Mouse (Mus musculus): Measurements from ENCODE around the gene Lpar1. TPM values are rescaled to one million over a fixed set of nuclear protein-coding genes. Genes with fewer than 3 reads are reported as not detected.
"Not testable (repeated sequence)": the region's sequence is repeated elsewhere in the genome, so short reads cannot be mapped to it uniquely, and the experiment has no call there.

The Lpar1 gene
- total and polyA plus RNA-seq, 3 experiments: not detected

DNA sequence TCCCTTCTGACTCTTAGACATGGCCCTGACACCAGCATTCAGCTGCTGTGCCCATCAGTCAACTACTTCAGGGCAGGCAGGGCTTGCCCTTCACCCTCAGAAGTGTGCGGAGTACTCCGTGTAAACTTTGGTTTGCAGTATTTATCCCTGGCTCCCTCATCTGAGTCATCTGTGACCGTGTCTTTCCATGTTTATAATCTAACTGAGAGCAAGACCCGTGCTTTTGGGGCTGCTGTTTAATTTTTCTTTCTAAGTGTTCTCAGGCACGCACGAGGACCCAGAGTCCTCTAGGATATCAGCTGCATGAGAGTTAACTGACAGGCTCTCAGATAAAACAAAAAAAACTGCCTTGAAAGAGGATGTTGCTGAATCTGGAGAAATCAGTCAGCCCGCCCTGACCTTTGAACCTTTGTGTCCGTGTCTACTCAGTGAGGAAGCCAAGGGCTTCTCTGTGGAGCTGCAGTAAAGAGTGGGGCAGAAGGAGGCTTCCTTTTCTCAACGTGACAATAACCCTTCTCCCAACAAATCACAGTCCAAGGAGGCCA lies 7.7 kb downstream of the Lpar1 start:
- H3K4me1 ChIP-seq (ENCODE audit: control insufficient read depth in 1 of 2, insufficient read depth in 2 of 2, low read length in 2 of 2): no peaks in the 10 kb centered on the region
- no peaks in the 10 kb centered on the region for H3K36me3 ChIP-seq (ENCODE audit: control insufficient read depth in 1 of 2, insufficient read depth in 2 of 2, low read length in 2 of 2)
- no peaks in the 10 kb centered on the region for H3K27me3 ChIP-seq (ENCODE audit: control insufficient read depth in 1 of 2, insufficient read depth in 2 of 2, low read length in 2 of 2)
- H3K4me3 ChIP-seq (ENCODE audit: control insufficient read depth in 1 of 2, insufficient read depth in 1 of 2, low read depth in 2 of 2, low read length in 2 of 2): no peak overlapping the region
- H3K9ac ChIP-seq (ENCODE audit: control insufficient read depth, low read depth, low read length, poor library complexity, severe bottlenecking): no peak overlapping the region
- H3K79me2 ChIP-seq (ENCODE audit: control insufficient read depth, insufficient read depth, low read length, poor library complexity): no peaks in the 10 kb centered on the region
- TF ChIP-seq ETS1 (IDR thresholded peaks at IDR 0.05; ENCODE audit: low read depth, low read length) (no peak), EP300 (IDR thresholded peaks at IDR 0.05; ENCODE audit: low read depth in 1 of 2, low read length in 2 of 2) (no peak), MYC (IDR thresholded peaks at IDR 0.05; ENCODE audit: low read depth, low read length) (no peak)
- no peaks in the 10 kb centered on the region for H3K9me3 ChIP-seq (replicated peaks; ENCODE audit: insufficient read depth, low read length)
- no peak overlapping the region for H3K27ac ChIP-seq (ENCODE audit: control insufficient read depth, low read depth, low read length)
- DNase-seq (ENCODE audit: low read depth, low spot score): no peak

DNA sequence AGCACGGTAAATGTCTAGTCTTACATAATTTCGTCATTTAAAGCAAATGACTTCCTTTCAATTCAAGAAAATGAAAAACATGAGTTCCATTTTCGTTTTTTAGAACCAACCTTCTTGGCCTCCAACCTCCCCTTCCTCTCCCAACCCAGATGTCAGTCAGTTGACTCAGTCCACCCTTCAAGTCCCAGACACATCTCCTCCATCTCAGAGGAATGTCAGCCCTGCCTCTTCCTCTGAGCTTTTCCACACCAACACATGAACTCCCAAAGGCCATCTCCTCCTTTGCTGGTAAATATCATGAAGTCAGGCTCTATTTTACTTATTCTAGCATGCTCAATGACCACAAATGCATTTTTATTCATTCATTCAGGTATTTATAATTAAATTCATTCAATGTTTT lies 10.5 kb downstream of the Lpar1 start:
- Histone ChIP-seq H3K27me3 (ENCODE audit: control insufficient read depth in 1 of 2, insufficient read depth in 2 of 2, low read length in 2 of 2) (no peaks in the 10 kb centered on the region), H3K9ac (ENCODE audit: control insufficient read depth, low read depth, low read length, poor library complexity, severe bottlenecking) (no peak overlapping the region), H3K4me3 (ENCODE audit: control insufficient read depth in 1 of 2, insufficient read depth in 1 of 2, low read depth in 2 of 2, low read length in 2 of 2) (no peak overlapping the region), H3K27ac (ENCODE audit: control insufficient read depth, low read depth, low read length) (no peak overlapping the region), H3K36me3 (ENCODE audit: control insufficient read depth in 1 of 2, insufficient read depth in 2 of 2, low read length in 2 of 2) (no peaks in the 10 kb centered on the region), H3K79me2 (ENCODE audit: control insufficient read depth, insufficient read depth, low read length, poor library complexity) (no peaks in the 10 kb centered on the region), H3K4me1 (ENCODE audit: control insufficient read depth in 1 of 2, insufficient read depth in 2 of 2, low read length in 2 of 2) (no peaks in the 10 kb centered on the region), H3K9me3 (replicated peaks; ENCODE audit: insufficient read depth, low read length) (no peaks in the 10 kb centered on the region)
- TF ChIP-seq MAZ (IDR thresholded peaks at IDR 0.05; ENCODE audit: low read depth, low read length): no peak
- TF ChIP-seq GABPA (IDR thresholded peaks at IDR 0.05; ENCODE audit: low read depth, low read length): no peak
- no peak for TF ChIP-seq MEF2A (IDR thresholded peaks at IDR 0.05; ENCODE audit: extremely low read depth, insufficient replicate concordance, low read depth, low read length, poor library complexity, severe bottlenecking)
- TF ChIP-seq MAFK (IDR thresholded peaks at IDR 0.05; ENCODE audit: borderline replicate concordance, low read depth, low read length): no peak
- no peak for TF ChIP-seq RCOR1 (IDR thresholded peaks at IDR 0.05; ENCODE audit: low read depth, low read length)
- TF ChIP-seq E2F4 (IDR thresholded peaks at IDR 0.05; ENCODE audit: borderline replicate concordance, low read depth, low read length): no peak
- no peak for TF ChIP-seq CHD2 (IDR thresholded peaks at IDR 0.05; ENCODE audit: low read length)
- TF ChIP-seq USF2 (IDR thresholded peaks at IDR 0.05; ENCODE audit: borderline replicate concordance in 1 of 2, insufficient read depth in 1 of 2, low read depth in 1 of 2, low read length in 2 of 2): no peak
- TF ChIP-seq TBP (IDR thresholded peaks at IDR 0.05; ENCODE audit: low read depth, low read length): no peak
- TF ChIP-seq POLR2AphosphoS2 (IDR thresholded peaks at IDR 0.05; ENCODE audit: low read length): no peak
- TF ChIP-seq JUND (IDR thresholded peaks at IDR 0.05; ENCODE audit: low read depth, low read length): no peak
- TF ChIP-seq EP300 (IDR thresholded peaks at IDR 0.05; ENCODE audit: low read depth in 1 of 2, low read length in 2 of 2): no peak
- no peak for TF ChIP-seq ZKSCAN1 (IDR thresholded peaks at IDR 0.05; ENCODE audit: low read depth, low read length)
- no peak for TF ChIP-seq NRF1 (IDR thresholded peaks at IDR 0.05; ENCODE audit: insufficient read depth, low read depth, low read length, poor library complexity, severe bottlenecking)
- no peak for TF ChIP-seq KAT2A (conservative IDR thresholded peaks at IDR 0.05; ENCODE audit: low read depth, low read length)
- TF ChIP-seq NELFE (IDR thresholded peaks at IDR 0.05; ENCODE audit: low read depth, low read length): no peak
- no peak for TF ChIP-seq MXI1 (IDR thresholded peaks at IDR 0.05; ENCODE audit: low read depth, low read length)
- TF ChIP-seq GATA1 (IDR thresholded peaks at IDR 0.05; ENCODE audit: low read depth, low read length): no peak
- DNase-seq (ENCODE audit: low read depth, low spot score): no peak

DNA sequence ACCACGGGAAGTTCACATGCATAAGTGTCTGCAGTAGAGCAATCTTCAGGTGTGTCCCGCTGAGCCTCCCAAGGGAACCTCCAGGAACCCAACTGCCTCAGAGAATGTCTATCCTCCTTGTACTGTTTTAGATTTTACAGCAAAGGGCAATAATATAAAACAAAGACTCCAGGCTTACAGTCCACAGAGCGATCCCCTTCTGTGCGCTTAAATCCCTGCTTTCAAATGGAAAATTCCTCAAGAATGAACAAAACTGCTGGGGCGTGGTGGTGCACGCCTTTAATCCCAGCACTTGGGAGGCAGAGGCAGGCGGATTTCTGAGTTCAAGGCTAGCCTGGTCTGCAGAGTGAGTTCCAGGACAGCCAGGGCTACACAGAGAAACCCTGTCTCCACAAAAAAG lies 11.0 kb downstream of the Lpar1 start:
- H3K9ac ChIP-seq (ENCODE audit: control insufficient read depth, low read depth, low read length, poor library complexity, severe bottlenecking); H3K79me2 ChIP-seq (ENCODE audit: control insufficient read depth, insufficient read depth, low read length, poor library complexity); H3K4me3 ChIP-seq (ENCODE audit: control insufficient read depth in 1 of 2, insufficient read depth in 1 of 2, low read depth in 2 of 2, low read length in 2 of 2); DNase-seq (ENCODE audit: low read depth, low spot score); H3K36me3 ChIP-seq (ENCODE audit: control insufficient read depth in 1 of 2, insufficient read depth in 2 of 2, low read length in 2 of 2); H3K27ac ChIP-seq (ENCODE audit: control insufficient read depth, low read depth, low read length); H3K4me1 ChIP-seq (ENCODE audit: control insufficient read depth in 1 of 2, insufficient read depth in 2 of 2, low read length in 2 of 2); H3K27me3 ChIP-seq (ENCODE audit: control insufficient read depth in 1 of 2, insufficient read depth in 2 of 2, low read length in 2 of 2); H3K9me3 ChIP-seq (replicated peaks; ENCODE audit: insufficient read depth, low read length): not testable (repeated sequence)
